Mouse (Mus musculus) urinary bladder, adult 18-20 months (tissue): ENCODE measurements around the gene Ralgps1.
"Not testable (repeated sequence)": the region's sequence is repeated elsewhere in the genome, so short reads cannot be mapped to it uniquely, and the experiment has no call there.

Experiments used
- DNase-seq, 2 experiments: peaks; one replicate each; pipeline ENCODE4 v3.0.0; 2022; ENCODE audit warnings: low spot score in 2 of 2, mixed read lengths in 2 of 2

The Ralgps1 gene

DNA sequence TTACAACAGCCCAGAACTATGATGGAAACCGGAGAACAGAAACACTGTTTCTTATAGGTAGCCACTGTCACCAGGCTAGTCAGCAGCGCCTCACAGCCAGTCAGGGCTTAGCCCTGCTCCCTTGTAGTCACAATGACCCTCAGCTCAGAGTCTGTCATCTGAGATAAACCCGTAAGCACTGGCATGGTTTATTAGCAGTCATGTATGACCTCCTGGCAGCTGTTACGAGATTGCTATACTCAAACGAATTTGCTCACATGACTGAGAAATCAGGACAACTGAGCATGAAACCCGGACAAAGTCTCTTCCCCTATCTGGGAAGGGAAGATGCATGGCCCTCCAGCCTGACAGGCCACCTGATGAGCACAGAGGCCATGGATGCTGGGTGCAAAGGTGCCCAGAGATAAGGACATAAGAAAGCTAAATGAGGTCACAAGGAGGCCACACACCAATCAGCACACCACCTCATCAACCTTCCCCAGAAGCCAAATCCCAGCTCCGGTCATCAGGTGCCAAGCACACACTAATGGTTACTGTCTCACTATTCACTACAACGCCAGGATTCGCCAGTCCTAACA lies 10.1 kb downstream of the Ralgps1 start:
- no peak for DNase-seq

DNA sequence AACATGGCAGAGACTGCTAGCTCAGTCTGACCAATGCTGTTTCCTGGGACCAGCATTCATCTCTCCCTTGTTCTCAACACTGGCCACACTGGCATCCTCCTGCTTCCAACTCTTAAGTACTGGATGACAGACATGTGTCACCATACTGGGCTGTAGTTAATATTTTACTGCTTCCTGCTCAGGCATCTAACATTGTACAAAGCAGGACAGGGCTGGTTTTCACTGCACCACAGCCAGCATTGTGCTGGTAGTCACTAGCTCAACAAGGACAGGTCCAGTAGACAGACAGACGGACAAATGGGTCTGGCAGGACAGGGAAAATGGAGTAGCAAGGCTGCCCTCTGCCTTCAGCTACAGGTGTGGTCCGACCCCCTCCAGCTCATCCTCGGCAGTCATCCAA lies 10.7 kb downstream of the Ralgps1 start:
- no peak for DNase-seq

DNA sequence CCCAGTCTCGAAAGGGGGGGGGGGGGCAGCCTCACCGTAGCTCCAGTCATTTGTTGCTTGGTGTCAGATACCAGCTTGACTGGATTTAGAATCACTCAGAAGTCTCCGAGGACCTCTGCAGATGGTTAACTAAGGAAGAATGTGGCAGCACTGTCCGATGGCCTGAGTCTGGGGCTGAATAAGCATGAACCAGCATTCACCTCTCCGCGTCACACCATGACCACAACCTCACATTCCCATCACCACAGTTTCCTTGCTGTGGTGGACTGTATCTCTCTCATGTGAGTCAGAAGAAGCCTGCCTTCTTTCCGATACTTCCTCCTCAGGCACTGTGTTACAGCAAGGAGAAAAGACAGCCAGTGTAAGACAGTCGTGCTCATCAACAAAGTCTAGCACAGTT lies 12.1 kb downstream of the Ralgps1 start:
- no peak for DNase-seq

- DNase-seq = peak in 1 of 2 experiments; percentile 26
Measured at GRCm38 (mm10) chr2:33357250-33357838, 13.9 kb downstream of the Ralgps1 start.

DNA sequence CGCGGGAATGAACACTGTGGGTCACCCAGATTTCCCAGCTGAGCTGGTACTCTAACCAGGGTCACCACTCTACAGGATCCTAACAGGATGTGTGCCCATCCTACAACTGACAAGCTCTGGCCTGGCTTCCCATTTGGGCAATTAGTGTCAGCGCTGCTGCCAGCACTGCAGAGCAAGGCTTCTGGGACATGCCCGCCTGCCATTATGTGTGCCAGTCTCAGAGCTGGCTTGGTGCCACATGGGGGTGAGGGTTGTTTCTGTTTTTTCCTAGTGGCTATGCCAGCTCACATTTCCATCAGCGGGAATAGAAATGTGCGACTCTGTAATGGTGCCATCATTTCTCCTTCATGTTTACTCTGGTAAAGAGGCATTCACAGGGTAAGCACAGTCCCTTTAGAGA lies 15.7 kb downstream of the Ralgps1 start:
- no peak for DNase-seq

DNA sequence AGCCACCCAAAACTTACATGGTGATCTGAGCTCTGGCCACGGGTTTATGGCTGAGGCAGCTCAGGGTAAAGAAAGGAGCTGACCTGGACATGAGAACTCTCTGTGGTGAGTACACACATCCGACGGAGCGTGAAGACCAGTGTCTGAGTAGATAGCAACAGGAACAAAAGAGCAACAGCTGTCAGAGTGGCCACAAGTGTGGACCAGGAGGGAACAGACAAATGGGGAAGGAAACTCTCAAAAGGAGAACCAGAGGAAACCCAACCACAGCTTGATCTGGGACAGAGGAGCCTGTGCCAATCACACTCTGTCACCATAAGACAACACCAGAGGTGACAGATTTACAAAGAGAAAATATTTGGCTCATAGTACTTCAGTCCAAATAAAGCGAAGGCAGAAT lies 17.9 kb downstream of the Ralgps1 start:
- no peak for DNase-seq

DNA sequence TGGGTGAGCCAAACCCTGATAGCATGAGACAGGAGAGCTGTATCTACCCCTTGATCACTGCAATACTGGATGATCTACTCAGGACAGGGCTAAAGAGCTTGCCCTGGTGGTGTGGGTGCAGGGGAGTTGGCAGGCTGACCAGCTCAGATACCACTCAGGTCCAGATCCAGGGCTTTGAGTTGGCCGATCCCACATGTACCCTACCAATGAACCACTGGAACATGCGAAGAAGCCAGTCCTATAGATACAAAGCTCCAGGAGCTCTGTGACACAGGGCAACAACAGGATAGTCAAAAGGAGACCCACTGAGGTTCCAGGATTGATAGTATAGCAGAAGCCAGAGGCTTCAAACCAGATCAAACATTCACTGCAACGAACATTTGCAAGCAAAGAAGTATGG lies 19.8 kb downstream of the Ralgps1 start:
- DNase-seq = no peak

DNA sequence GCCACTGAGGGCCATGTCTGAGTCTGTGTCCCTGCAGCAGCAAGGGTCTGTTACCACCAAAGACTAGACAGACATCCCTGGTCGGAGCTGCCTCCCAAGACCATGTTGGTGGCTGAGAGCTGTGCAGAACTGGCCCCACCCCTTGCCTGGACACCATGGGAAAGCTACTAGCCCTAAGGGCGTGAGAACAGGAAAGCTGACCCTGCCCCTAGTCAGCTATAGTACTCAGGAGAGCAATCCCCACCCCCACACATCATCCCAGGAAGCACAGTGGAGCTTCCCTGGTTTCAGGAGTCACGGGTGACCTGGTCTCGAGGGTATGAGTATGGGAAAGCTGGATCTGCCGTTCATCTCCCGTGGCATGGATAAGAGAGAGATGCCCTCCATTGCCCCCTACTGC lies 20.4 kb downstream of the Ralgps1 start:
- no peak for DNase-seq

GRCm38 (mm10) chr2:33349581-33349980 lies 21.7 kb downstream of the Ralgps1 start:
- DNase-seq = no peak

GRCm38 (mm10) chr2:33349081-33349480 lies 22.2 kb downstream of the Ralgps1 start:
- DNase-seq = peak; percentile 45 to 63

GRCm38 (mm10) chr2:33348260-33348659 lies 23.0 kb downstream of the Ralgps1 start:
- DNase-seq = no peak

DNA sequence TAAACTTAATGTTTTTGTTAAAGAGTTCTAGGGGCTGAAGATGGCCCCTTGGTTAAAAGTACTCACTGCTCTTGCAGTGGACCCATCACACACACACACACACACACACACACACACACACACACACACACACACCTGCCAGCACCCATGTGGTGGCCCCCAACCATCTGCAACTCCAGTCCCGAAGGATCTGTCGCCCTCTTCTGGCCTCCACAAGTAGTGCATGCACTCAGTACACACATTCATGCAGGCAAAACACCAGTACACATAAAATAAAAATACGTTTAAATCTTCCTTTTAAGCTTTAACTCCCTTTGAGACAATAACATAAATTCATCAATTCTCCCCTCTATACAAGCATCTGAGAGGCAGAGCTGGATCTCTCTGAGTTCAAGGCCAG lies 23.7 kb downstream of the Ralgps1 start:
- no peak for DNase-seq

GRCm38 (mm10) chr2:33346749-33347148 lies 24.5 kb downstream of the Ralgps1 start:
- no peak for DNase-seq

DNA sequence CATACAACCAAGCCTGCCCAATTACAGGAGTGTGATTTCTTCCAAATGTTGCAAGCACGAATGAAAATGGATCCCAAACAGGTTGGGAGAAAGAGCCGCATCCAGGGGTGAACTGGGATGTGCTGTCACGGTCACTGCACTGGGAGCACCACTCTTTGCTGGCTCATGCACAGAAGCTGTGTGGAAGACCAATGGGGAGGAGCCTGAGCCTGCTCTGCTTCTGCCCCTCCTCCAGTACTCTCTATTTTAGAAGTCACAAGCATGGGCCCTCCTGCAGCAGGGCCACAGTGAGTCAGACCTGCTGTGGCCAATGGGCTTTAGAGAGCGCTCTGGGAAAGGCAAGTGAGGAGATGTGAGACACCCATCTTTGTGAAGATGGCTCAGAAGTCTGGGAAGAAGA lies 25.3 kb downstream of the Ralgps1 start:
- no peak for DNase-seq

- no peak for DNase-seq
Measured at GRCm38 (mm10) chr2:33345475-33345874, 25.8 kb downstream of the Ralgps1 start.

GRCm38 (mm10) chr2:33343413-33343812 lies 27.9 kb downstream of the Ralgps1 start:
- no peak for DNase-seq

- DNase-seq = no peak
Measured at GRCm38 (mm10) chr2:33342148-33342547, 29.1 kb downstream of the Ralgps1 start.

DNA sequence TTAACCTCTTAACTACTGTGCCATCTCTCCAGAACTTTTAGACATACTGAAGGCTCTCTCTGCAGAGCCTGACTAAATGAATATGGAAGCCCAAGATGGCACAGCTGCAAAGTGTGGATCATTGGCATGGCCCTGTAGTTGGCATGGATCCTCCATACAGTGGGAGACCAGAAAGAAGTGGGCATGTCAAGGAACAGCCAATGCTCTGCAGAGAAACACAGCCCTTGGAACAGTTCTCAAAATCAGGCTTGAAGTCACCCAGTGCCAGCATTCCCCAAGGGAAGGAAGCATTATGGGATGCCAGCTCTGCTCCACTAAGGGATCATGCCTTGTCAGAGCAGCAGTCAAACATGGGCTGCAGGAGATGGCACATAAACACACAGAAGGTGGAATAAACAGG lies 35.5 kb downstream of the Ralgps1 start:
- DNase-seq = no peak

- DNase-seq = no peak
Measured at GRCm38 (mm10) chr2:33329622-33330021, 41.7 kb downstream of the Ralgps1 start.

DNA sequence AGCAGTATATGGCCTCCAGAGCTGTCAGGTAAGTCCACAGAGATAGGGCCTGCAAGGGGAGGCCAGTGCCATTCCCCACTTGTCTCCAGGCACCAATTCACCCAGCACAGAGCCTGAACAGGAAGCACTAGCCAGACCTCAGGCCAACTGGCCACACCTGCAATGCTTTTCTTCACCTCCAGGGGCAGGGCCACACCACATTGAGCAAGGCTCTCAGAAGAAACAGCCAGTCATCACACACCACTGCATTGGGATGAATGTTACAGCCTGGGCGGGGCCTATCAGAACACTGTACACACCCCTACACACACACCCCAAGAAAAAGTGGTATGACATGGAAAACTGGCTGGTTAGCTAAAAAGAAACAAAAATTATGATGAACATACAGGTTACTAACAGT lies 42.3 kb downstream of the Ralgps1 start:
- DNase-seq = no peak

GRCm38 (mm10) chr2:33325359-33325758 lies 45.9 kb downstream of the Ralgps1 start:
- DNase-seq = no peak

DNA sequence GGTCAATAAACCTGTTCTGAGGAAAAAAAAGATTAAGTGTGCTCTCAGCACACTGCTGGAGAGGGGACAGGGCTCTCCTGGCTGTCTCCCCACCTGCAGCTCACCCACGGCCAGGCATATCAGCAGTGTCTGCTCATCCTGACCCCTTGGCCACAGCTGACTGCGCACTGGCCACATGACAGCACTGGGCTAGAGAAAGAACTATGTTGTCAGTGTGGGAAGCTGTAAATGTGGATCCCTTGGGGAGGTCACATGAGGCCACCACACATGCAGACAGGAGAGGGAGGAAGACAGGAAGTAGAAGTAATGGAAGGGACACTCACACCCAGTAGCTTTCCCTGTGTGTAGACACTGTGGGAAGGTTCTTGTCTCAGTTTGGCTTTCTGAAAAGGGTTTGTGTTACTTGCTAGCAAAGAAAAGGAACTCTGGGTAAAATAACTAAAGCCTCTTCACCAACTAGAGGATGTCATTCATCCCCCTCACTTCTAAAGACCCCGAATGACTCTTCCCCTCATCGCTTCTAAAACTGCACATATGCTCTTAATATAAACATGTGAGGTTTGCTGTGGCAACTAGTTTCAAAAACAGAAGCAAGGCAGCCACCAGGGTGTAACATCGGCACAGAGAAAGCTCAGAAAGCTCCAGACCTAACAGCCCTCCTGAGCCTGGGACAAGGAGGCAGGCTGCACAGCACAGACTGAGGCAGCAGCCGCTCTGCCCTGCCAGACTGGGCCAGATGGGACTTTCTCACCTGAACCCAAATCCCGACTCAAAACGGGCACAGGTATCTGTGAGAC lies 47.3 kb downstream of the Ralgps1 start:
- no peak for DNase-seq

GRCm38 (mm10) chr2:33323043-33323625 lies 48.2 kb downstream of the Ralgps1 start:
- not testable (repeated sequence) for DNase-seq
